Mouse (Mus musculus) frontal cortex, postnatal 36 days (tissue): ENCODE measurements around the gene Gm49366.
"Not testable (repeated sequence)": the region's sequence is repeated elsewhere in the genome, so short reads cannot be mapped to it uniquely, and the experiment has no call there.

Experiments
- DNase-seq, 2 experiments: peaks; one replicate each; pipeline ENCODE4 v3.0.0; 2022; ENCODE audit warnings: low spot score in 2 of 2

Gm49366 gene

DNA sequence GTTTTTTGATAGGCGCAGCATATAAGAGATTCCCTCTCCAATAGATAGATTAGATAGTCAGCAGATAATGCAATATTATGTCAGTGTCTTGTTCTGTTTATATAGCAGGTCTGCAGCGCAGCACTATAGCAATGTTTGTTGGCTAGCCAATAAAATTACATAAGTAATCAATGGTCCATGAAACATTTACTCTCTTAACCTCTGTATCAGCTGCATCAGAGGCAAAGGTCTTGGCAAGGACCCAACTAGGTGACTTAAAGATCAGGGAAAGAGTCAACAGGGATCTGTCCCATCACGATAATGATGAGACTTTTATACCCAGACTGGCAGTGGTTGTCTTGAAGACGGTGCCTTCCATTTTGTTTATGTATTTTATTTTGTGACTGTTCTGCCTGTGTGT is 5.9 kb upstream of the Gm49366 start:
- no peak for DNase-seq

DNA sequence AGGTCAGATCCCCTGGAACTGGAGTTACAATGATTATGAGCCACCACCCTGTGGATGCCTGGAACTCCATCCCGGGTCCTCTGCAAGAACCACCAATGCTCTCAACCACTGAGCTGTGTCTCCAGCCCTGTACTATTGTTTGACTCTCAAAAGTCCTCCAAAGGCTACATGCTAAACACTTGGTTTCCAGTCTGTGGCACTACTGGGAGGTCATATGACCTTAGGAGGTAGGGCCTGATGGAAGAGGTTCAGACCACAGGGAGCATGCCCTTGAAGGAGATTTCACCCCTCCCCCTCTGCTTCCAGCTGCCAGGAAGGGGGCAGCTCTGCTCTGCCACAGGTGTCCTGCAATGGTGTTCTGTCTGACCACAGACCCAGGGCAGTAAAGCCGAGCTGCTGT is 5.4 kb upstream of the Gm49366 start:
- DNase-seq, result not testable (repeated sequence)

- DNase-seq, result no peak
These were observed 4.6 kb upstream of the Gm49366 start for GRCm38 (mm10) chr12:84034108-84034507.

DNA sequence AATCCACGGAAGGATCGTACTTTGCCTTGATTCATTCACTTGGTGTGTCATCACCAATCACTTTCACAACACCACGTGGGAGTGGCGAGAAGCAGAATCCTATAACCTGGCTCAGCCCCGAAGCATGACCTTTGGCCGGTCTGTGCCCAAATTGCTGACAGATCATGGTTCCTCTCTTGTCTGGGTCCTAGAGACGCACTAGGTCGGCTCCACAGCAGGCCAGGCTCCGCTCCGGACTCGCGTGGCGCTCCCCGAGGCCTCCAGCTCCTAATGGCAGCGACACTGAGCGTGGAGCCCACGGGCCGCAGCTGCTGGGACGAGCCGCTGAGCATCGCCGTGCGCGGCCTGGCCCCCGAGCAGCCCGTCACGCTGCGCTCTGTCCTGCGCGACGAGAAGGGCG is 494 bp upstream of the Gm49366 start, which contains the start of gene Acot4:
Gene Acot4 (plus strand): TSS at position 139 of the 400 bp plus-strand sequence.
- DNase-seq, result peak in 1 of 2 experiments; percentile 30

DNA sequence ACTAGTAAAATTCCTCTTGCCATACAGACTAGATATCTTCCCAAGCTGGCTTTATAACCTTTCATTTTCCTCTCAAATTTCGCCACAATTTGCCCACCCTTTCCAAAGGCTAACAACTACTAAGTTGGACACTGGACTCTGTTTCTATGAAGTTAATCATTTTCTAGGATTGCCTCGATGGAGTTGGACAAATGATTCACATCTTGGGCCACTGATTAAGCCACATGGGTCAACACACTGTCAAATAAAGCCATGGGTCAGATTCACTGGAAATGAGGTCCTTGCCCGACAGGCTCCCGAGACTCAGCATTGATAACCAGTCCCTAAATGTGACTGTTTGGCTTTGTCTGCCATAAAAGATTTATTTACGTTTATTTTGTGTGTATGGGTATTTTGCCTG is 3.5 kb downstream of the Gm49366 start:
- DNase-seq, result no peak

GRCm38 (mm10) chr12:84044045-84044444 is 5.3 kb downstream of the Gm49366 start:
- DNase-seq, result no peak

DNA sequence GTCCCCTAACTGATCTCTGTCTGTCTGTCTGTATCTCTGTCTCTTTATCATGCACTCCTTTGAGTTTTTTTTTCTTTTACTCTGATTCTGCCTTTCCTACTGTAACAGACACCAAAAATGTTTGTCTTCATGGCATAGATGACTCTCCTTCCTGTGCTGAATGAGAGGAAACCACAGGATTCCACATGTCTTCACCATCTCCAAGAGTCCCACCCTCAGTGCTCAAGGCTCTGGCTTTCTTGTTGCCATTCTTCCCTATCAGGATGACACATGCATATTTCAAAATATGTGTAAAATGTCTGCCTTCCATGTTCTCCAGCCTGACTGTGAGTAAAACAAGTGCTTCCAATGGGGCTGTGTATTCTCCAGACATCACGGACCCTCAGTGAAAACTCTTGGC is 8.2 kb downstream of the Gm49366 start:
- no peak for DNase-seq

- DNase-seq, result not testable (repeated sequence)
These were observed 12.0 kb downstream of the Gm49366 start for GRCm38 (mm10) chr12:84050744-84051143.

- no peak for DNase-seq
These were observed 13.3 kb downstream of the Gm49366 start, which contains the start of gene Acot3 for GRCm38 (mm10) chr12:84051937-84052474. Gene Acot3 (plus strand): TSS chr12:84052144.

DNA sequence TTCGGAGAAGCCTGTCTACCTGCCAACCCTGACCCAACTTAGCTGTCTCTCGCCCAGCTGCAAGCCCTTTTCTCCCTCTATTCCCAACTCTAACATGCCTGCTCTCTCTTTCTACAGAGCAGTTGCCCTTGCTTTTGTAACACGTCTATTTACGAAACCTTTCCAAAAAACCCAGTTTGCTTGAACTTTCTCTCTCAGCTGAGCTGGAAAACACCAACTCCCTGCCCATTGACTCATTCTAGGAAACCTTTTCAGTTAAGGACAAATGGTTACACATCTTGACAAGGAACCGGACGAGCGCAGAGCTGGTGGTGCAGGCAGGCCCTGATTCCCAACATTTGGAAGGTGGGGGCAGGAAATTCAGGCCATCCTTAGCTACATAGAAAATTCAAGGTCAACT is 13.9 kb downstream of the Gm49366 start:
- no peak for DNase-seq

GRCm38 (mm10) chr12:84053173-84053572 is 14.4 kb downstream of the Gm49366 start:
- DNase-seq, result no peak

GRCm38 (mm10) chr12:84053679-84054391 is 15.1 kb downstream of the Gm49366 start:
- no peak for DNase-seq

GRCm38 (mm10) chr12:84060946-84061345 is 22.2 kb downstream of the Gm49366 start:
- DNase-seq, result no peak

DNA sequence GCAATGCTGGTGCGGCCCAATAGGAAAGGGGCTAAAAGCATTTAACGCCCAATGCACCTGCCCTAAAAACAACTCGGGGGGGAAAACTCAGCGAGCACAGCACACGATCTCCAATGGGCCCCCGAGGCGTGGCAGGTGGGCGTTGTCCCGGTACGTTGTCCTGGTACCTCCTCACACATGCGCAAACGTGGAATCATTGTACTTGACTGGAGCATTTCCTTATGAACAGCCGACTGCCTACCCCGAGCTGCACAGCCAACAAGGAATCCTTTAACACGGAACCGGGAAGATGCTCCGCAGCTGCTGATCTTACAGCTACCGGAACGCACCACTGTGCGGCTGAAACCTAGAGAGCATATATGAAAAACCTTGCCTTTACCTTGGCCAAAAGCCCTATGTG is 23.6 kb downstream of the Gm49366 start:
- DNase-seq, result no peak

- no peak for DNase-seq
These were observed 24.5 kb downstream of the Gm49366 start for GRCm38 (mm10) chr12:84063228-84063627.

- DNase-seq, result no peak
These were observed 25.1 kb downstream of the Gm49366 start for GRCm38 (mm10) chr12:84063833-84064232.

GRCm38 (mm10) chr12:84064621-84065020 is 25.9 kb downstream of the Gm49366 start:
- DNase-seq, result no peak

- DNase-seq, result no peak
These were observed 29.0 kb downstream of the Gm49366 start for GRCm38 (mm10) chr12:84067752-84068151.

DNA sequence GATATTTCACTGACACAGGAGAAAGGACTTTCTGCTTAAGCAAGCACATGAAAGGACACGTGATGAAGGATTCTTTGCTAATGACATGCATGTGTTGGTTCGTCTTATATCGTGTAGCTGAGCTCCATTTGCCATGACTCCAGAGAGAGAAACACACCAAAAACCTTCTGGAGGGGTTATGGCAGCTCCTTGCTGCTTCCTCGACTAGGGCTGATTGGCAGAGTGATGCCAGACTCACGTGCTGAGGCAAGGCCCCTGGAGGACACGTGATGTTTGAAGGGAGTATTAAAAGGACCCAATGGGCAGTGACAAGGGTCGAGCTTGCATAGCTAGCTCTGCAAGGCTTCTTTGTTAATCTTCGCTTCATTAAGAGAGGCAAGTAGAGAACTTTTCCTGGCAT is 29.6 kb downstream of the Gm49366 start:
- no peak for DNase-seq

DNA sequence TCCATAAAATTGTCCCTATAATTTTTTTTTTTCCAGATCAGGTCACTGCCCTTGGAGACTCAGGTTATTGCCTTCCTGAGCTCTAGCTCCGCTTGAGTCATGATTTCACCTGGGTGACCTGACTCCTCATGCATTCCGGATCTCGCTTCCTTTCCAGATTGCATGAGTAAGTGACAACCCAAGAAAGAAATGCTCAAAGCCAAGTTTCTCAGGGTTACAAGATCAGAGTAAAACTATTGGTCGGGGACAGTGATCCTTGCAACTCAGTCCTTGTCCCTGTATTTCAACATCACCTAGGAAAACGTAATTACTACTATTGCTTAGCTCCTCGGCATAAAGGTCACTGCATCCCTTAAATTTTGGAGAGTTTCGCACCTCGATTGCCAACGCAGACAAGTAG is 30.3 kb downstream of the Gm49366 start, which contains the start of gene Acot5:
Gene Acot5 (plus strand): TSS at position 340 of the 400 bp plus-strand sequence.
- DNase-seq, result no peak

DNA sequence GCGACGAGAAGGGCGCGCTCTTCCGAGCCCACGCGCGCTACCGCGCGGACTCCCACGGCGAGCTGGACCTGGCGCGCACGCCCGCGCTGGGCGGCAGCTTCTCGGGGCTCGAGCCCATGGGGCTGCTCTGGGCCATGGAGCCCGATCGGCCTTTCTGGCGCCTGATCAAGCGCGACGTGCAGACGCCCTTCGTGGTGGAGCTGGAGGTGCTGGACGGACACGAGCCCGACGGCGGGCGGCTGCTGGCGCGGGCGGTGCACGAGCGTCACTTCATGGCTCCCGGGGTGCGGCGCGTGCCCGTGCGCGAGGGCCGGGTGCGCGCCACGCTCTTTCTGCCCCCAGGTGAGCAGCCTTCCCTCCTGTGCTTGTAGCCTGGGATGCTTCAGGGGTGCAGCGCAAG is 30.8 kb downstream of the Gm49366 start:
- DNase-seq, result peak; percentile 49 to 61

- peak; percentile 24 to 70 for DNase-seq
These were observed 33.0 kb downstream of the Gm49366 start for GRCm38 (mm10) chr12:84071696-84072095.

DNA sequence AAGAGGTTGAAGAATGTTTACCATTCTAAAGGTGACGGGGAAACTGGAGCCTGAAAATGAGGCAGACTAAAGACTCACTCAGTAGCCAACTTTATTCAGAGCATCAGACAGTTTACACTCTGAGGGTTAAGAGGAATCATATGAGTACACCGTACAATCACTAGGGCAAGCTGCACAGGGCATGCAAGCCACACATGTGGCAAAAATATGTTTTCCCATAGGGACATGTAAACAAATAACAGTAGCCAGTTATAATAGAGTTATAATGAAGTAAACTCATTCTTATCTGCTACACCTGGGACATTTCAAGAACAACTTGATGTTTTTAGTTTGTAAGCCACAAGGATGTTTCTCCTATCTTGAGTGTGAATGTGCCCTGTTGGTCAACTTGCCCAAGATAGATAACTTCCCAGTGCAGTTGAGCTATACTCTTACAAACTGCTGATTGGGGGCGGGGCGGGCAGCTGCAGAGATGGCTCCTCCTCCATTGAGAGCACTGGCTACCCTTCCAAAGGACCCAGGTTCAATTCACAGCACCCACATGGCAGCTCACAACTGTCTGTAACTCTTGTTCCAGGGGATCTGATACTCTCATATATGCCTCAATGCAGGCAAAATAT is 38.7 kb downstream of the Gm49366 start:
- no peak for DNase-seq
